Mouse (Mus musculus) splenic B cell, adult 2 months (primary cell): ENCODE data around the gene Tmem175.
"Not testable (repeated sequence)": the region's sequence is repeated elsewhere in the genome, so short reads cannot be mapped to it uniquely, and the experiment has no call there.

Experiments
- DNase-seq: peaks from one replicate; pipeline ENCODE4 v3.0.0-alpha.2; 2011; ENCODE audit warnings: low read depth, low spot score
- H3K27me3 ChIP-seq: 2 replicates; pipeline ENCODE4 v1.6.1; 2012; ENCODE audit warnings: mild to moderate bottlenecking, low read length, moderate library complexity, mixed read lengths; ENCODE audit not compliant: control insufficient read depth, poor library complexity, insufficient read depth, severe bottlenecking
- H3K36me3 ChIP-seq: 2 replicates; pipeline ENCODE4 v1.6.1; 2012; ENCODE audit warnings: mild to moderate bottlenecking, low read length, moderate library complexity, mixed read lengths; ENCODE audit not compliant: control insufficient read depth, poor library complexity, insufficient read depth, severe bottlenecking

Tmem175 gene

DNA sequence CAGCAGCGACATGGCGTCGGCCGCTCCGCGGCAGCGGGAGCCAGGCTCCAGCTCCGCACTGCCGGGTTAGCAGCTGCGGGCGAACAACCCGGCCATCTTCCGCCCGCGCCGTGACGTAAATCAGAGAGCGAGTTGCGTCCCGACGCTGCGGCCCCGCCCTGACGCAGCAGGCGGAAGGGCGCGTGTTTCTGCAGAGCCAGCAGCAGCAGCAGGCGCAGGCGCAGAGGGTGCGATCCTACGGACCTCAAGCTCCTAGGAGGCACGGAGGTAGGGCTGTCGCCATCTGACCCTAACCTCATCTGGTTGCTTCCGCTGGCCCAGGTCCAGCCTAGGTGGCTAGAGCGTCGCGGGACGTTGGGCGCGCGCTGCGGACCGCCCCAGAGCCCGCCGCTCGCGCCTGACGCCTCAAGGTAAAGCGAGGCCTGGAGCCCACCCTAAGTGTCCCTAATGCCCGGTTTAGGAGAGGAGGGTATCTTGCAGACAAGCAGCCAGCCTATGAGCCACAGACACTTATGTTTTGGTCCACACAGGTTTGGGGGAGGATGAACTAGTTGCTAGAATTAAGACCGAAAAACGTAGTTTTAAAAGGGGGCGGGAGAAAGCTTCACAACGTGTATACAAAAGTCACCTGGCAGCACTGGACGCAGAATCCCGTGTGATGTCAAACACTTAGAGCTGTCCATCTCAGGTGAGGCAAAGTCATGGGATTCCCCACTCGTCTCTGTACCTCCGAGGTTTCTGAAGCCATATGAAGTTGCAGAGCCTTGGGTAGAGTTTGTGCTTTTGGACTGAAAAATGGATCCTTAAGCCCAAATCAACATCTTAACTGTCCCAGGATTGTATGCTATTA is at the start of gene Tmem175, which contains the start of gene Gak:
TSS of gene Tmem175 (plus strand) at position 137 of the 850 bp plus-strand sequence.
TSS of gene Gak (minus strand) at position 122 of the 850 bp plus-strand sequence.
- H3K27me3 ChIP-seq = no peaks in the 10 kb centered on the region
- DNase-seq = peak; percentile 96
- 0 out of 2 replicates have a peak, but pooled peaks cover 2% of the 10 kb centered on the region for H3K36me3 ChIP-seq

DNA sequence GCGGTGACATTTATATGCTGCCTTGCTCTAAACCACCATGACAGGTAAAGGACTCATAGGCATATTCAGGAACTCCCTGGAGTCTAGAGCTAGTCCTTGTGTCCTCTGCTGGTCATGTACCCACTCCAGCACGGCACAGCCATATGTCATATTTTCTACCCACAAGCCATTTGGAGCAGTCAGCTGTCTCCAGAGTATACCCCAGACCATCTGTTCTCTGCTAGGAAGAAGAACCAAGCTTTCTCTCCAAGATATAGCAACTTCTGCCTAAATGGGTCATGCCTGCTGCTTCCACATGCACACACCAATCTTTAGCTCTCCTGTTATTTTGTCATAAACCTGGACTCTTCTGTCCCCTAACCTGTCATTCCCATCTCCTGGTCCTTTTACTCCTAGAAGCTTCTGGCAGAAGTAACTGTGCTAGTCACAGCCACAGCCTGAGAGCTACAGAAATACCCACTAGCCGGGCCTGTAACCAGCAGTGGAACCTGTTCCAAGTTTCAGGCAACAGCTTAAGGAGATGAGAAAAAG is 48.1 kb upstream of the Tmem175 start:
- Histone ChIP-seq H3K36me3 (peaks cover 6% of the 10 kb centered on the region), H3K27me3 (no peaks in the 10 kb centered on the region)
- no peak for DNase-seq

DNA sequence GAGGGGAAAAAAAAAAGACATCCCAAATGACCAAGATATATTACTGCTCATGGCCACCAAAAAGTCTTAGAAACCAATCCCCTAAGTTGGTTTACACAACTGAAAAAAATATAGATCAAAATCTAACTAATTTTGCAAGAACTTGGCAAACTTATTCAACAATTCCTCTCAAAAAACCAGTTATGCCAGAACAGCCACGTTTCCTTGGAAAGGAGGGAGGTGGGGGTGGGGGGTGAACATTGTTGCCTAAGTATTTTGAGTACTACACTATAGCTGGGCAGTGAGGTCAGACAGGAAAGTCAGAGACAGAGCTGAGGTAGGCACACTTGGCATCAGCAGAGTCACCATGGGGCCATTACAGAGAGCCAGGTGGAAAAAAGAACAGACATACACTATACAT is 29.6 kb upstream of the Tmem175 start:
- DNase-seq = no peak
- Histone ChIP-seq H3K27me3 (no peaks in the 10 kb centered on the region), H3K36me3 (peaks cover 20% of the 10 kb centered on the region)

- H3K36me3 ChIP-seq = peaks cover 9% of the 10 kb centered on the region
- no peak for DNase-seq
These were observed 27.0 kb upstream of the Tmem175 start for GRCm38 (mm10) chr5:108602537-108602936.

GRCm38 (mm10) chr5:108610426-108610825 is 19.1 kb upstream of the Tmem175 start:
- Histone ChIP-seq H3K36me3 (peaks cover 12% of the 10 kb centered on the region), H3K27me3 (no peaks in the 10 kb centered on the region)
- no peak for DNase-seq

More at GRCm38 (mm10) chr5:108602537-108602936, 27.0 kb upstream of the Tmem175 start:
- H3K27me3 ChIP-seq = no peaks in the 10 kb centered on the region

DNA sequence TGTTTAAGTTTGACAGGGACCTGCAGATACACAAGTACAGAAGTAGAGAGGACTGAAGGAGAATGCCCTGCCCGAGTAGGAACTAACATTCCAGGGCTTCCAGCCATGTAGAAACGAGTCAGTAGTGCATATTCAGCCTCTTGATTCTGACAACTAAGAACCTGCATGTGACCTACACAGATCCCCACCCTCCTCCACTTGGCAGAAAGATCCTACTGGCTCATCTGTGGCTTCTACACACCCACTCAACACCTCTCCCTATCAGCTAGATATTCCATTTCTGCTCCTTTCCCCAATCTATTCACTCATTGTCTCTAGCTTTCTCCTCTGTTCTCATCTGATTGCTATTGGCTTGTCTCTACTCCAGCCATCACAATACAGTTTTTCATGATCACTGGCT is 7.7 kb upstream of the Tmem175 start:
- DNase-seq = no peak
- H3K36me3 ChIP-seq = peaks cover 10% of the 10 kb centered on the region
- H3K27me3 ChIP-seq = no peaks in the 10 kb centered on the region

DNA sequence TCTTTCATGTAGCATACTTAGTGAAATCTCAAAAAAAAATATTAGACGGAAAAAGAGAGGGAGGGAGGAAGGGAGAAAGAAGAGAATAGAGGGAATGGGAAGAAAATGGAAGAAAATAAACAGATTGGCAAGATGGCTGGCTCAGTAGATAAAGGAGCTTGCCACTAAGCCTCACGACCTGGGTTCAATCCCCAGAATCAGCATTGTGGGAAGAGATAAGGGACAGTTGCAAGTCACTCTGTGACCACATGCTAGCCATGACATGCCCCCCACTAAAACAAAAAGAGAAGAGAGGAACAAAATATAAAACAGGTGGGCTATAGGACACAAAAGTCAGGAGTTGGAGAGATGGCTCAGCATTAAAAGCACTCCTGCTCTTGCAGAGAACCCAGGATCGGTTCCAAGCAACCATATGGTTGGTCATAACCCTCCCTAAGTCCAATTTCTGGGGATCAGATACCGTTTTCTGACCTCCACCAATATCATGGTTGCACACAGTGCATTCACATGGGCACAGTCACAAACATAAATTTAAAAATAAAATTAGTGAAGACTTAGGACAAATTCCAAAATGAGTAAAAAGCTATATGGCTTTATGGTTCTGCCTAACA is 3.4 kb upstream of the Tmem175 start:
- DNase-seq = no peak
- H3K36me3 ChIP-seq = peaks cover 10% of the 10 kb centered on the region

GRCm38 (mm10) chr5:108628891-108629633 is 508 bp upstream of the Tmem175 start:
- peak; percentile 38 for DNase-seq
- H3K36me3 ChIP-seq = peaks cover 6% of the 10 kb centered on the region; the same call in 1 of the 2 replicates
- H3K27me3 ChIP-seq = no peaks in the 10 kb centered on the region

More for the DNA sequence above, 3.4 kb upstream of the Tmem175 start:
- no peaks in the 10 kb centered on the region for H3K27me3 ChIP-seq

GRCm38 (mm10) chr5:108633676-108634075 is 4.1 kb downstream of the Tmem175 start:
- H3K27me3 ChIP-seq = no peaks in the 10 kb centered on the region
- H3K36me3 ChIP-seq = no peaks in the 10 kb centered on the region
- DNase-seq = no peak

DNA sequence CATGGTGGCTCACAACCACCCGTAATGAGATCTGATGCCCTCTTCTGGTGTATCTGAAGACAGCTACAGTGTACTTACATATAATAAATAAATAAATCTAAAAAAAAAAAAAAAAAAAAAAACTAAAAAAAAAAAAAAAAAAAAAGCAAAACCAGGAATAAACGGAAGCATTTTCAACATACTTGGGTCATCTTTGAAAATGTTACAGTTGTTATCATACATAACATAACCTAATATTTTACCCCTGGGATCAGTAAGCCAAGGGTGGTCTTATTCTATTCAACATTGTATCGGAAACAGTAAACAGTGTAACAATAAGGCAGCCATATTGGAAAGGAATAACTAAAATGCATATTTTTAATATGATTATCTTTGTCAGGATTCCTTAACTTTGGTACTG is 4.5 kb downstream of the Tmem175 start:
- not testable (repeated sequence) for H3K36me3 ChIP-seq, DNase-seq, H3K27me3 ChIP-seq

GRCm38 (mm10) chr5:108636172-108636571 is 6.6 kb downstream of the Tmem175 start:
- Histone ChIP-seq H3K36me3 (no peaks in the 10 kb centered on the region; the same call in 1 of the 2 replicates), H3K27me3 (no peaks in the 10 kb centered on the region)
- DNase-seq = peak; percentile 24

DNA sequence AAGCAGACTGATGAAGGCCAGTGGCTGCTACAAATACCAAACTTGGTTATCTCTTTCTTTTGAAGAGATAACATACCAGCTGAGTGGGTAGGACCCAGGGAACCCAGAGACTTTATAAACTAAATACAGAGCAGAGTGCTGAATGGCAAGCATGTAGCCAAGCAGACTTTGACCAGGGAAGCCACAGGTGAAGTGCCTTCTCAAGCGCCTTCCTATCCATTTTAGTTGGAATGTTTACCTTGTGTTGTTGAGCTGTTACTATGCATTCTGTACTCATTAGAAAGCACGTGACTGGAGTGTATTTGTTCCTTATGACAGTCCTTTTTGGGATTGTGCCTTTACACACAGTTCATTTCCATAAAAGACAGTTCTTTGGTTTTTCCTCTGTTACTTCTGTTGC is 14.1 kb downstream of the Tmem175 start:
- Histone ChIP-seq H3K27me3 (no peaks in the 10 kb centered on the region), H3K36me3 (peaks cover 4% of the 10 kb centered on the region)
- no peak for DNase-seq

DNA sequence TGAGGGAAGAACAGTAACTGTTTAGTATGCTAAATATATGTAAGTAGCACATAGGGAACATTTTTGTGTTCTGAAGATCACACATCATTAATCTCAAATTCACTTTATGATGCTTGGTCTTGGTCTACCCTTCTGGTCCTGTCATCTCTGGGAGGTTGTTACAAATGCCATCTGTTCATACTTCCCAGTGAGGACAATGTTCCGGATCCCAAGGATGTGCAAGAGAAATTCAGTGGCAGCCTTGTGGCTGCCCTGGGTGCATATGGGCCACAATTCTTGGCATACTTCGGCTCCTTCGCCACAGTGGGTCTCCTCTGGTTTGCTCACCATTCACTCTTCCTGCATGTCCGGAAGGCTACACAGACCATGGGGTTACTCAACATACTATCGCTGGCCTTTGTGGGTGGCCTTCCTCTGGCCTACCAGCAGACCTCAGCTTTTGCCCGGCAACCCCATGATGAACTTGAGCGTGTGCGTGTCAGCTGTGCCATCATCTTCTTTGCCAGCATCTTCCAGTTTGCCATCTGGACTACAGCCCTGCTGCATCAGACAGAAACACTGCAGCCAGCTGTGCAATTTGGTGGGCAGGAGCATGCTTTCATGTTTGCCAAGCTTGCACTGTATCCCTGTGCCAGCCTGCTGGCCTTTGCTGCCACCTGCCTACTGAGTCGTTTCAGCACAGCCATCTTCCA is 16.2 kb downstream of the Tmem175 start:
- peaks cover 4% of the 10 kb centered on the region for H3K36me3 ChIP-seq
- no peaks in the 10 kb centered on the region for H3K27me3 ChIP-seq
- DNase-seq = no peak

DNA sequence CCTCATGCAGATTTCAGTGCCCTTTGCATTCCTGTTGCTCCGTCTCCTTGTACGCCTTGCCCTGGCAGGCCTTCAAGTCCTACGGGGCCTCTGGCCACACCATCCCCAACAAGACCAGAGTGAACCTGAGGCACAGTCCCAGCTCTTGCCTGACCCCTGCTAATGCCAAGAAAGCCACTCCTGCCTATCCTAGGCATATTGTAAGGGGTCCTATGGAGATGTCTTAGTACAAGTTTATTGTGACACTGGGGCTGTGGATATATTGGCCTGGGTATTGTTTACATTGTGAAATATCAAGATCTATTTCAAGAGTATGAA is 16.7 kb downstream of the Tmem175 start:
- Histone ChIP-seq H3K36me3 (peaks cover 4% of the 10 kb centered on the region), H3K27me3 (no peaks in the 10 kb centered on the region)
- DNase-seq = no peak
